Comparison of ENCODE assay signal across 25 mouse cellular contexts in the genomic region with DNA sequence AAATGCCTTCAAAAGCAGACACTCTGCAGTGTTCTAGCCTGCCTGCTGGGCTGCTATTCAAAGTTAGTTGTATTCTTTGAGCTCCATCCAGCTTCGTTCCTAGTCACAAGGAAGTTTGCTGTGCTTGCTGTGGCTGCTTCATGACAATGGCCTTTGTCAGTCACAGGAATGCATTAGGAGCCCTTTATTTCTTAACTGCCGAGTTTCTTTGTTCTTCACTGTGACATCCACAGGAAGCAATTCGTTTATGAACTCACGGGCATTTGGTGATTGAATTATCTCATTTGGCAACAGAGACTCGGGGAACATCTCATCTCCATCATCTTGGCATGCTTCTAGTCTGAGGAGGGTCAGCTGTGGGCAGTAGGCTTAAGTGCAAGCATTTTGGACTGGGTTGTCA. TPM values are rescaled to one million over a fixed set of nuclear protein-coding genes. Genes with fewer than 3 reads are reported as not detected.
DNase-seq lines count a peak whose midpoint lies in the region; ATAC-seq and TF ChIP-seq lines count a peak whose summit lies in the region.
"Had no signal": no experiment of that assay in that cellular context is flagged by ENCODE, and none has a peak within 500 bp of the region (broad histone marks: within the 10 kb centered on the region; RNA-seq: fewer than 3 reads in every experiment).

No protein-coding gene starts in this region.

- DNase-seq in hindbrain, embryonic 11.5 days (ENCODE audit: low spot score): peak; percentile 39
- peak; percentile 75 for DNase-seq in Muller cell, postnatal 12 days (ENCODE audit: inconsistent ontology term)
- DNase-seq in brain, embryonic 14.5 days (ENCODE audit: low read depth): peak; percentile 38
- DNase-seq in retina, postnatal 1 day: peak; percentile 68
- no peak for DNase-seq in gastrocnemius, postnatal 4 days (ENCODE audit: low spot score in 2 of 2)
- DNase-seq: adrenal gland, postnatal 36 days; cerebellum, adult 18-20 months; cerebellum, postnatal 25 days; heart, postnatal 4 days; kidney, adult 2 months; kidney, postnatal 10 days; left cerebral cortex, postnatal 4 days; right cerebral cortex, adult 18-20 months; right cerebral cortex, postnatal 4 days; thymus, postnatal 14 days had no signal

- no peaks in the 10 kb centered on the region for H3K4me1 ChIP-seq in hindbrain, embryonic 11.5 days (replicated peaks; ENCODE audit: control insufficient read depth, insufficient read depth, low read length)
- no peaks in the 10 kb centered on the region for H3K4me1 ChIP-seq in hindbrain, embryonic 12.5 days
- H3K4me1 ChIP-seq: embryonic facial prominence, embryonic 10.5 days; heart, embryonic 10.5 days; limb, embryonic 15.5 days had no signal

- no peaks in the 10 kb centered on the region for H3K27me3 ChIP-seq in hindbrain, embryonic 11.5 days (ENCODE audit: control insufficient read depth, insufficient read depth, low read length)
- no peaks in the 10 kb centered on the region for H3K27me3 ChIP-seq in hindbrain, embryonic 12.5 days
- H3K27me3 ChIP-seq: midbrain, embryonic 13.5 days; neural tube, embryonic 13.5 days had no signal

- no peaks in the 10 kb centered on the region for H3K36me3 ChIP-seq in hindbrain, embryonic 11.5 days (ENCODE audit: control insufficient read depth, insufficient read depth, low read length)
- no peaks in the 10 kb centered on the region for H3K36me3 ChIP-seq in hindbrain, embryonic 12.5 days
- H3K36me3 ChIP-seq: embryonic facial prominence, embryonic 10.5 days; heart, embryonic 10.5 days; limb, embryonic 15.5 days; midbrain, embryonic 13.5 days; neural tube, embryonic 13.5 days had no signal

- no peak overlapping the region for H3K9ac ChIP-seq in hindbrain, embryonic 11.5 days (ENCODE audit: low read depth, low read length)
- no peak overlapping the region for H3K9ac ChIP-seq in hindbrain, embryonic 12.5 days
- H3K9ac ChIP-seq: limb, embryonic 15.5 days; midbrain, embryonic 13.5 days; neural tube, embryonic 13.5 days had no signal

- 20% methylated on average over 5 of the region's 5 CpGs for WGBS in hindbrain, embryonic 11.5 days
- 12% methylated on average over 5 of the region's 5 CpGs for WGBS in hindbrain, embryonic 12.5 days

- no peak overlapping the region for H3K27ac ChIP-seq in hindbrain, embryonic 11.5 days (ENCODE audit: low read depth, low read length)
- H3K27ac ChIP-seq in hindbrain, embryonic 12.5 days: no peak overlapping the region
- H3K27ac ChIP-seq: embryonic facial prominence, embryonic 10.5 days; heart, embryonic 10.5 days; left cerebral cortex, adult 2 months; limb, embryonic 15.5 days; midbrain, embryonic 13.5 days; neural tube, embryonic 13.5 days had no signal

- TF ChIP-seq CTCF in brain, embryonic 14.5 days (IDR thresholded peaks at IDR 0.05; ENCODE audit: borderline replicate concordance, extremely low read depth, insufficient read depth, insufficient read length): no peak

- TF ChIP-seq POLR2A in brain, embryonic 14.5 days (IDR thresholded peaks at IDR 0.05; ENCODE audit: borderline replicate concordance, extremely low read depth, insufficient read depth, insufficient read length, poor library complexity, severe bottlenecking): no peak

- no peaks in the 10 kb centered on the region for H3K9me3 ChIP-seq in hindbrain, embryonic 11.5 days (ENCODE audit: control insufficient read depth, low read length)
- no peaks in the 10 kb centered on the region; the same call in 1 of the 2 replicates for H3K9me3 ChIP-seq in hindbrain, embryonic 12.5 days (replicated peaks)
- H3K9me3 ChIP-seq: embryonic facial prominence, embryonic 10.5 days; heart, embryonic 10.5 days; limb, embryonic 15.5 days; midbrain, embryonic 13.5 days; neural tube, embryonic 13.5 days had no signal

- H3K4me2 ChIP-seq in hindbrain, embryonic 11.5 days (replicated peaks; ENCODE audit: low read depth, low read length): no peak overlapping the region
- no peak overlapping the region for H3K4me2 ChIP-seq in hindbrain, embryonic 12.5 days (replicated peaks)
- H3K4me2 ChIP-seq: limb, embryonic 15.5 days; midbrain, embryonic 13.5 days; neural tube, embryonic 13.5 days had no signal

- ATAC-seq in hindbrain, embryonic 11.5 days (ENCODE audit: low FRiP score): peak; percentile 43
- ATAC-seq in hindbrain, embryonic 12.5 days (ENCODE audit: low FRiP score): no peak
- ATAC-seq in megakaryocyte progenitor cell, adult 5-6 weeks (replicated peaks; ENCODE audit: poor library complexity): no peak
- ATAC-seq: midbrain, embryonic 13.5 days had no signal

- H3K4me3 ChIP-seq in hindbrain, embryonic 11.5 days (ENCODE audit: low read depth, low read length): no peak overlapping the region
- H3K4me3 ChIP-seq in hindbrain, embryonic 12.5 days: no peak overlapping the region
- H3K4me3 ChIP-seq: embryonic facial prominence, embryonic 10.5 days; heart, embryonic 10.5 days; left cerebral cortex, adult 2 months; limb, embryonic 15.5 days; midbrain, embryonic 13.5 days; neural tube, embryonic 13.5 days had no signal

RNA-seq across cellular contexts. Expression of a gene that starts 58.3 kb away (rescaled TPM):
- 10.6 and 10.9 TPM in 2 replicates for polyA plus RNA-seq in hindbrain, embryonic 11.5 days (2014; fragmentation: Nextera tagmentation; extraction: Ambion mirVana)
- polyA plus RNA-seq in hindbrain, embryonic 12.5 days (2016; fragmentation: Nextera tagmentation; extraction: Ambion mirVana): 20.7 and 24.8 TPM in 2 replicates
- 61.6 and 92.8 TPM in 2 replicates for polyA plus RNA-seq in brain, embryonic 14.5 days (2012; rRNA removed)
- not detected in 2 replicates for total RNA-seq in megakaryocyte progenitor cell, adult 5-6 weeks (2015)
- not detected in 2 replicates for total RNA-seq in megakaryocyte progenitor cell, adult 5-6 weeks (2017)
- under 1 TPM; 0.39 to 0.61 TPM for total RNA-seq in gastrocnemius, postnatal 4 days (2021)
- total RNA-seq: gastrocnemius, adult 18-20 months had no signal
- polyA plus RNA-seq: C2C12 had no signal

Comparison
In these comparisons a context has a peak if more than half of its experiments do, and no peak if none do; other contexts are left out.
1. DNase-seq: peak in hindbrain, embryonic 11.5 days (single experiment), Muller cell, postnatal 12 days (single experiment), brain, embryonic 14.5 days (single experiment) and retina, postnatal 1 day (single experiment); none in gastrocnemius, postnatal 4 days (0 of 2).